Mouse (Mus musculus) c-Kit-positive CD71-negative TER-119-negative erythroid progenitor cells, embryonic 14.5 days (primary cell): ENCODE results near the gene Gstt4.
A peak's percentile ranks its signal among the peaks of the same experiment; 100 is the strongest.
"Not testable (repeated sequence)": the region's sequence is repeated elsewhere in the genome, so short reads cannot be mapped to it uniquely, and the experiment has no call there.

Experiments used
- DNase-seq: peaks from one replicate; pipeline ENCODE4 v3.0.0-alpha.2; 2013; ENCODE audit warnings: low read depth

The Gstt4 gene

GRCm38 (mm10) chr10:75789081-75789735 lies 33.1 kb downstream of the Gstt4 start:
- no peak for DNase-seq

DNA sequence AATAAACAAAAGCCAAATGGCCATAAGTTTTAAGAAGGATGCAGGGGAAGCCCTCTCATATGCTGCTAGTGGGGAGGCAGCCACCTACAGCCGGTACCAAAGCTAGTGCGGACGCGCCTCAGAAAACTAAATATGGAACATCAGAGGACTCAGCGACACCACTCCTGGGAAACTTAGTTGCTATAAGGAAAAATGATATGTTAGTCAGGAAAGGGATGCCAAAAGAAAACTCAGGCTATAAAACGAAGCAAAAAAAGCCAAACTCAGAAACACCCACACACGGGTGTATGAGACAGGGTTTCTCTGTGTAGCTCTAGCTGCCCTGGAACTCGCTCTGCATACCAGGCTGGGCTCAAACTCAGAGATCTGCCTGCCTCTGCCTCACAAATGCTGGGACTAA lies 34.1 kb downstream of the Gstt4 start:
- no peak for DNase-seq

- no peak for DNase-seq
Measured at GRCm38 (mm10) chr10:75785442-75785841, 36.9 kb downstream of the Gstt4 start.

- peak; percentile 42 for DNase-seq
Measured at GRCm38 (mm10) chr10:75780769-75781578, 41.4 kb downstream of the Gstt4 start, which contains the start of the genes Gm20441 and Gstt3. Gene Gm20441, minus strand, starts transcription at chr10:75780954. Gene Gstt3, minus strand, starts transcription at chr10:75781414.

DNA sequence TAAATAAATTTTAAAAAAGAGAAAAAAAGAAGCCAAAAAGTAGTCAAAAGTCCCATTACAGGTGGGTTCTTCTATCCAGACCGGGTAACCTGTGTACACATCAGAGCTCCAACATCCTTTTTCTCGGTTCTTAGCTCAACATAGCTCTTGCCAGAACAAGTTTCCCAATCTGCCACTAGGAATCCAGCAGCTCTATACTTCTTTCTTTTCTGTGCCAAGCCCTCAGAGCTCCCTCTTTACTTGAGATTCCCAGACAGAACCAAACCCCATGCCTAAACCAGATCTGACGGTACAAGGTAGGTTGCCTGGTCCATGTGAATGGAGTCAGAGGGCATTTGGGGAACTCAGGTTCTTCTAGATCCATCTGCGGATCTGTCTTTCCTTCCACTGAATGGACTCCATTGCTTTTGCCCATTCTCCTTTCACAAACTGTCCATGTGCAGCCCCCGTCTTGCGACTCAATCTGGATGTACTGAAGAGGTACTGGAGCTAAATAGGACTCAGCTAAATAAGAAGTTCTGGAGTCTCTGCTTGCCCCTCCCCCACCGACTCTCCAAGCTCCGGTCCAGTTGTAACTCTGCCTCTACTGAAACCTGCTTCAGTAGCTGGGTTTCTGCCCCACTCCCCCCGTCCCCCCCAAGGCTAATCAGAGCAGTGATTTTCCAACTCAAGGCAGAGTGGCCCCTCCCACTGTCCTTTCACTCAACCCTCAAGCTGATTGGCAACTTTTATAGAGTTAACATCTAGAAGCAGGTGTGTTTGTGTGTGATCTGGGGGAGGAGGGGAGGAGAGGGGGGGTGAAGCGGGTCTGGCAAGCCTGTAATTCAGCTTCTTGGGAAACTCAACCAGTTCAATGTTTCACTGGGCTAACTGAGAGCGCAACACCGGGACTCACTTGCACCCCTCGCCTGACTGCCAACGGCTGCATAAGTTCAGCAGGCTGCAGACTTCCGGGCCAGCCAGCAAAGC lies 42.9 kb downstream of the Gstt4 start:
- no peak for DNase-seq

GRCm38 (mm10) chr10:75777885-75778284 lies 44.5 kb downstream of the Gstt4 start:
- no peak for DNase-seq

- no peak for DNase-seq
Measured at GRCm38 (mm10) chr10:75776562-75776961, 45.8 kb downstream of the Gstt4 start.

GRCm38 (mm10) chr10:75774587-75774986 lies 47.8 kb downstream of the Gstt4 start:
- DNase-seq = no peak

- DNase-seq = no peak
Measured at GRCm38 (mm10) chr10:75774102-75774501, 48.2 kb downstream of the Gstt4 start.

DNA sequence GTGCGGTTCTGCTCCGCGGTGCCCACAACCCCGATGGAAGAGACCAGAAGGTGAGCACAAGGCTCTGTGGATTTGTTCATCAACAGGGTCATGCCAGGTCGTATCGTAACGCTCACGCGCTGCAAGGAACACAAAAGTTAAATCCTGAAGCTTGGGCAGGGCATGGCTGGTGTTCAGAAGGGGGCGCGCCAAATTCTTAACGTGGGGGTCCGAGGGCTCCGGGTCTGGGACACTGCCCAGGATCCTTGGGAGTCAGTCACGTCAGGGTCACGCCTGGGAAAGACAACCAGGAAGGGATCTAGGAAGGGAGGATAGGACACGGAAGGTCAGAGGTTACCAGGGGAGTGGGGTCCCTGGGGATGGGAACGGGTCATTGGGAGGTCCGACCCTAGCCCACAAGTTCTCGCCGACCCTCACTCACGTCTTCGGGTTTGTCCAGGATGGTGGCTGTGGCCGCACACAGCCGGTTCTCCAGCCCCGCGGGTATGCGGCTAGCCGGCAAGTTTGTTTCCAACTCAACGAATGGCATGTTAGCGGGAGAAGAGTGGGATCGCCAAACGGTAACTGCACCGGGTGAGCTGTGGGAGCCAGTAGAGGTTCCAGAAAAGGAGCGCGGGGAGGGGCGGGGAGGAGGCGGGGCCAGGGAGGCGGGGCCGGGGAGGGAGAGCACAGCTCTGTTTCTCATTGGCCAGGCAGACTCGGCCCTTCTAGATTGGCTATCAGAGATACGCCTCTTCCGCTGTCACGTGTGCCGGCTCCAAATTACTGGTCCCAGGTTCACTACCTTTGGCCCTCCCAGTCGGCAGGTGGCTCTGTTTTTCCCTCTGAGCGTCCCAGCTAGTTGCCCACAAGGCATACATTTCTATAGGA lies 49.3 kb downstream of the Gstt4 start, which contains the start of gene Ddt:
Gene Ddt (minus strand): TSS at position 620 of the 870 bp plus-strand sequence.
- peak; percentile 70 for DNase-seq

DNA sequence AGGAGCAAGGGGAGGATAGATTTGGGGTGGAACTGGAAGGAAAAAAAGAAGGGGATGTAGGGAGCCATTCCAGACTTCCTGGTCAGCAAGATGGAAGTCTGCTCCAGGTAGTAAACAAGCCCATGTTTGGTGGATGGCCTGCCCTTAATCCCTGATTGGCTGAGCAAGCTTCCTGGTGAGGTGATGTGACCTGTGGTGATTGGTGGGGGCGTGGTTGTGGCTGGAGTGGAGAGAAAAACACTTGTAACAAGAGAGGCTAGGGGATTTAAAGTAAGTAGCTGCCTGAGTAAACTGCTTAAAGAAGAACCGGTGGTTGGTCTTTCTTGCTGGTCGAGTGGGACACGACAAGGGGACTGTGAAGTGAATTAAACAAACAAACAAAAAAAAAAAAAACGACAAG lies 54.6 kb downstream of the Gstt4 start:
- DNase-seq = not testable (repeated sequence)

- DNase-seq = no peak
Measured at GRCm38 (mm10) chr10:75766856-75767255, 55.5 kb downstream of the Gstt4 start.
